Mouse (Mus musculus) erythroblast, adult 5-6 weeks (primary cell): ENCODE measurements around the gene Lrrc46. TPM values are rescaled to one million over a fixed set of nuclear protein-coding genes. Genes with fewer than 3 reads are reported as not detected.

ENCODE experiments used
- ATAC-seq: replicated peaks from 2 replicates; pipeline ENCODE4 v1.8.0; 2016; ENCODE audit warnings: moderate number of reproducible peaks, mild to moderate bottlenecking, moderate TSS enrichment, inconsistent platforms; ENCODE audit not compliant: poor library complexity, low FRiP score, severe bottlenecking
- total RNA-seq, 2 experiments: library from RNA; stranded (forward) in 1 of 2; stranded (reverse) in 1 of 2; fragments of 150-400 nt in 1 of 2; fragments of 200-764, 138-1000 nt in 1 of 2; gene quantifications; 2 replicates each; pipeline versions ENCODE4 v1.2.3 to v1.2.4; 2015 to 2017; ENCODE audit warnings: low replicate concordance in 2 of 2

Gene Lrrc46
- total RNA-seq, 2 experiments from 2014 or later, result 0.17 TPM; not detected in 1

DNA sequence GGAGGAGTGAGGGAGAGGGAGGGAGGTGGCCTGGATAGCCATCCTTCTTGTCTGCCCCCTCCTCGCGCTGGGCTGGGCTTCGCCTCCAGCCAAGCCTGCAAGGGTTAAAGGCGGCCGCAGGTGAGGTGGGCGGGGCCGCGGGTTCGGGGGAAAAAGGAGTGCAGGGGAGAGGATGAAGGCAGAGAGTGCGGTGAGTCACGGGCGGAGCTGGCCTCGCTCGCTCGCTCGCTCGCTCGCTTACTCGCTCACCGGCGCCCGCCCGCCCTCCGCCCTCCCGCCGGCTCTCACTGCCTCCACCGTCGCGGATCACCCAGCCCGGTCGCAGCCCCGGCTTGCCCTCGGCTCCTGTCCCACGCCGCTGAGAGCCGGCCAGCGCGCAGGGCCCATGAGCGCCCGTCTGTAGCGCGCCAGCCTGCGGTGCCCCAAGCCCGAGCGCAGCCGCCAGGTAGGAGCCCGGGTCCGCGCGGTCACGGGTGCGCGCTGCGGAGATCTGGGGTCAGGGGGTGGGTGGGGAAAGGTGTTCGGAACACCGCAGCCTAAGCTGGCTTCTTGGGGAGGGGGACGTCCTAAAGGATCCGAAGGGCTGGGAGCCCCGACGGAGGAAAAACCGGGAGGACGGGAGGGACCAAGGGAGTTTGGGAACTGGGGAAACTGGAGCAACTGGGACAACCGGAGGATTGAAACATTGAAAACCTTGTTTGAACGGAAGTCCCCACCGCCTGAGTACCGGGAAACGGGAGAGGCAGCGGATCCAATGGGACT lies 22.4 kb downstream of the Lrrc46 start:
- ATAC-seq, result no peak

DNA sequence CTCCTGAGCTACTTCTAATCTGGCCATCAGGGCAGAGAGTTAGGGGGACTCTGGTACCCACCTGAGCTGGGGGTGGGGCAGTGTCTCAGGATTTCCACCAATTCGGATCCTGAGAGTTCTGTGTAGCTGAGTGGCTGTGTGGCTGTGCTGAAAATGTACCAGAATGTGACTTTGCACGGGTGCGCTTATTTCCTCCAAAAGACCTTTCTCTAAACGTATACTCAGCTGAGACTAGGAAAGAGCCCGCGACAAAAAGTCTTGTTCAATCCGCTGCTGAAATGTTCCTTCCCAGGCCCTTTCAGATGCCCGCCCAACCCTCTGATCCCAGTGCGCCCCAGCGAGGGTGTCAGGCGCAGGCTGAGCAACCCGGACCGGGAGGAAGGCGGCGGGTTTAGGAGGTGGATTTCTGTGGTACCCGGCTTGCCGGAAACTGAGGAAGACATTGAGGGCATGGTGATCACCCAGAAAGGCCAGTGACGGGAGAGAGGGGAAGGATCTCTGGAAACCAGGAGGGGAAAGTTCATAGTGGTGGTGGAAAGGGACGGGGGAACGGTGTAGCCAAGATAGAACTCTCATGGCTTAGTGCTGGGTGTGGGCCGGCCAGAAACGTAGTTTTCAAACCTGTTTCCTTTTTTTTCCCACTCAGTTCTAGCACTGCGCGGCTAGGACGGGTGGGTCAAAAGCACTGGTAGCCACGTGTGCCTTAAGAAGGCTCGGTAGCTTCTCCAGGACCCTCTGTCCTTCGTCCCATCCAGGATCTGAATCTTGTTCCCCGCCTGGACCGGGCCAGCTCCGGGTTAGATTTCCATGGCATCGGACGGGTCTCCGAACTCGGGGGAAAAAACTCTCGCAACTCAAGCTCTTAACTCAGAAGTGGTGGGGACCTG lies 23.3 kb downstream of the Lrrc46 start:
- ATAC-seq, result no peak

DNA sequence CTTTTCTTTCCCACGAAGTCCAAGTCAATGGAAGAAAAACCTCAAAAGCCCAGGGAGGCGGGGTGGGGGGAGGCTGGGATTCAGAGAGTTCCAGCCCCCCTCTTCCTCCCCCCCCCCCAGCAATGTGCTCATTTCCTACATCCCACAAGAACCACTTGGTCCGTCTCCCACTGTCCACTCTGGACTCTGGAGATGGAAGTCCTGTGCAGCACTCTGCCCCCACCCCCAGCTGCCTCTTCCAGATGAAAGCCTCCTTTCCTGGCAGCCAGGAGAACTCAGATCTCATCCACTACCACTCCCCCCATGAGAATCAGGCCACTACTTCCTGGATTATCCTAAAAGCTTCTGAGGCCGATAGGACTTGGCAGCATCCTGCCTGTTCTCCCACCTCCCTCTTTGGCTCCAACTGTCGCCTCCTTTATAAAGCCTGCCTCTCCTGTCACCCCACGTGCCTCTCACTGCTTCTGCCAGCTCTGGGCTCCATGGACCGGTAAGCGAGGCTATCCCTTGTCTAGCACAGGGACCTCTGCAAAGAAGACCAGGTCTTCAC lies 28.0 kb downstream of the Lrrc46 start, which contains the start of gene Sp6:
Gene Sp6 (plus strand): TSS at position 274 of the 550 bp plus-strand sequence.
- ATAC-seq, result no peak

DNA sequence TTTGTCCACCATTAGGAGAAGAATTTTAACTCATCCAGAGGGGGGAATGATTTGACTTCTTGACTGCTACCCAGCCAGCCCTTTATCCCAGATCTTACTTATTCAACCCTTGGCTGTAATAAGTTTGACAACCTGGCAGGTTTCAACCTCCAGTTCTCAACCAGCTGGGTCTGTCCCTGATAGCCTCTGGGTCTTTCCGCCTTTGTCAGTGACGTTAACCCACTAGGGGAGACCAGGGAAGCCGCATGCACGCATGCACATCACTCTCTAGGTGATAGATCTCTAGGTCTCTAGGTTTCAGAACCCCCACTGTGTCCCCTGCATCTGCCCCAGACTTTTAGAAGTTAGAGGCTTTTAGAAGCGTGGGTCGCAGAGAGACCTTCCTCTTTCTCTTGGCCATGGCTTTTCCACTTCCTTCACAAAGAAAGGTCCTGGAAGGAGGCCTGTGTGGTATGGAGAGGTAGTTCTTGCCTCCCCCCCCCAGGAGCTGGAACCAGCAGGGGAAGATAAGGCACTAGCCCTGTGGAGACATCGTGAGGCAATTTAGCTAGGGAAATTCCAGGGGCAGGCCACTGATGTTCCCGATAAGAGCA lies 31.9 kb downstream of the Lrrc46 start:
- ATAC-seq, result no peak

DNA sequence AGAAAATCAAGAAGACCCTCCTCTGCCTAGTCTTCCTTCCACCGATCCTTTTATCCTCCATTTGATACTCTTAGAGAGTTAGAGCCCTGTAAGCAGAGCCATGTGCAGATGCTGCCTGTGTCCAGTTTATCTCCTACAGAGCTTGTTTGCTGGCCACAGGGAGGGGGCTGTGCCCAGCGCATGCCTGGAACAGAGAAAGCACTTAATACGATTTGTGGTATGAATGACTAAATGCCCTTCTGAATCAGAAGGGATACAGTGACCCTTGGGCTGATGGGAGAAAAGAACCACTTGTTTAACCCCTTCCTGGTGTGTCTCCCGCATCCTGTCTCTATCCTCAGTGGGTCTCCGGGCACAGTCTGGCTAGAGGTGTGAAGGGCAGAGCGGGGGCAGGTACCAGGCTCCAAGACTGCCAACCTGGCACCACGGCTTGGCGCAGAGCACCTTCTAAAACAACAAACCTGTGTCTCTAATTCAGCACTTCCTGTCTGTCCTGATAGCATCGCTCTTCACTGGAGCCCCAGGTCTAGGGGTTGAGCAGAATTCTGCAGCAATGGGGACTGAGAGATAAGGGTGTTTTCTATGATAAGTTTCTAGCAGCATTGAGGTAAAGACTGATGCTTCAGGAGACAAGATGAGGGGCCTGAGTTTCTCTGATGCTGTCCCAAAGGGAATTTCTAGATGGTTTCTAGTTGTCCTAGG lies 34.0 kb downstream of the Lrrc46 start:
- no peak for ATAC-seq

DNA sequence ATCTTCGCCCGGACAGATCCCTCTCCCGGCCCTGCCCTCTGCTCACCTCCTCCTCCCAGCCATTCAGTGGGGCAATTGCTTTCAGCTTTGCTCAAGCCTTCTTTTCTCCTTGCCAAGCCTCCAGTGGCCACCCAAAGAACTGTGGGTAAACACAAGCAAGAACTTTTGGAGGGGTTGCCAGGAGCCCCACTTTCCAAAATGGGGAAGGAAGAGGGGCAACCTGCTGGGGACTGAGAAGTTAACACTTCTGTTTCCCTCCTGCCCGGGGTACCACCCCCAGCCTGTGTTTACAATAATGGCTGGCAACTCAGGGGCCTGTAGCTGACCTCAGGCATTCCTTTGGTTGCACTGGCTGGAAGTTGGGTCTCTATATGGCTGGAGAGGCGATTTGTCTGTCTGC lies 38.0 kb downstream of the Lrrc46 start:
- no peak for ATAC-seq

DNA sequence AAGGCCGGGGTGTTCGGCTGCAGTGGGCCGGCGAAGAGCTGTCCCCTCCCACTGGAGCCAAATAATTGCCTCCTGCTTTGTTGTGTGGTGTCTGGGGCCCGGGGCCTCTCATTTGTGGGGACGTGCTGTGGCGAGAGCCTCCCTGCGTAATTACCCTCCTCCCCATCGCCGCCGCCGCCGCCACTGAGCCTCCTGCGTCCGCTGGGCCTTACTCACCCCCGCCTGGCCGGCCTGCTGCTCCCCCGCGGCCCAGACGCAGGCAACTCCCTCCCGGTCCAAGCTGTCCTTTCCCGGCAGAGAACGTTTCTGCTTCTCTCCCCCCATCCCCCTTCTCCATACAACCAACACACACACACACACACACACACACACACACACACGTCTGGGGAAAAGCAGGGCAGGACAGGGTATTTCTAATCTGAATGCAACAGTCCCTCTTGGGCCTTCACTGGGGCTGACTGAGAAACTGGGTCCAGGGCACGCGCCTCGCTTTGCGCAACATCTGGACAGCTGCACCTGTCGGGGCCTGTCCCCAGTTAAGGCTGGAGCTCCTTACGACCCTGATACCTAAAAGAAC lies 43.7 kb downstream of the Lrrc46 start:
- no peak for ATAC-seq

DNA sequence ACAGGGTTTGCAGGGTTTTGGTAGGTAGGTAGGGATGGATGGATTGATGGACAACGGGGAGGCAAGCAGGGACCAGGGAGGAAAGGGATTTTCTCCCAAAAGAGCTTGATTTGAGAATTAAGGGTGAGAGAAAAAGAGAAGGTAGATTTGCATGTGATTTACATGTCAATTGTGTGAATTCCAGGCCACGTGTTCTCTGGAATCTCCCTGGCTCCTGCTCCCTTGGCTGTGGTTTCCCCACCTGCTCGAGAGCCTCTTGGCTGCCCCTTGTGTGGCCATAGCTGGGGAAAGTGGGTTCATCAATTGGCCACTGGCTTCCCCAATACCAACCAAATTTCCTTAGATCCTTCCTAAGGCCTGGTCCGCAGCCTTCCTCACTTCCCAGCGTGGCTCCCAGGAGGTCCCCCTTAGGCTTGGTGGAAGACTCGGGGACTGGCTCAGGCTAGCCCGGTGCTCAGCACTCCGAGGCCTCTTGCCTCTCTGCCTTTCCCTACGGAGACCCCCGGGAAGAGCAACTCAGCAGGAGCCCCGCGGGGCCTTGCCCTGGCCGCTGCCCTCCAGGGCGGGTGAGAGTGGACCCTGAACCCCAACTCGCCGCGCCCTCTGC lies 44.3 kb downstream of the Lrrc46 start:
- ATAC-seq, result no peak

DNA sequence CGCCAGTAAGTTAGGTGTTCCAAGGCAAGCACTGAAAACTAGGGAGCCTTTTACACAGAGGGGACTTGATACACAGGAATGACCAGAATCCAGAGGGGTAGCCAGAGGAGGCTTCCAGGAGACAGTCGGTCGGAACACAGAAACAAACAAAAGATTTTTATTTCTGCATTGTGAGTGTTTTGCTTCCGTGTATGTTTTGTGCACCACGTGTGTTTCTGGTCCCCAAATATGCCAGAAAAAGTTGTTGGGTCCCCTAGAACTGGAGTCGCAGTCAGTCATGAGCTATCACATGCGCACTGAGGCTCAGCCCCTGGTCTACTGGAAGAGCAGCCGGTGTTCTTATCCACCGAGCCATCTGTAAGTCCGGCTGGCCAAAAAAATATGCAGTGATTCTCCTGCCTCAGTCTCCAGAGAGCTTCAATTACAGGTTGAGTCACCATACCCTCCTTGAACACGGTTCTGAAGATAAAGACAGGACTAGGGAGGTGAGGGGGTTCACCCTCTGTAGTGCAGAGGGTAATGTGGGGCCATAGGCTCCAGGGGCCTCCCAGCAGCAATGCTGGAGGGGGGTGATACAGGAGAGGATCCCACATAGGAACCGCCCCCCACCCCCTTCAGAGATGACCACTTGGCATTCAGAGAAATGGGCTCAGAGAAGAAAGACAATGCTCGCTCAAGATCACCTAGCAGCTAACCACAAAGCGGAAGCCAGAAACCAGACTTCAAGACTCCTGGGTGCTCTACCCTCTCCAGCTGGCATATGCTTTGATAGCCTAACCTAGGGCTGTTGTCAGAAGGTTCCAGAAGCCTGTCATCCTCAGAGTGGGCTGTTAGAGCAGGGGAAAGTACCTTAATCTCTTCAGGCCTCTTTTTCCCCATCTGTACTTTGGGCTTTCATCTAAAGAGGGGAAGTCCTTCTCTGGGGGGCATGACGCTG lies 45.1 kb downstream of the Lrrc46 start:
- ATAC-seq, result no peak

DNA sequence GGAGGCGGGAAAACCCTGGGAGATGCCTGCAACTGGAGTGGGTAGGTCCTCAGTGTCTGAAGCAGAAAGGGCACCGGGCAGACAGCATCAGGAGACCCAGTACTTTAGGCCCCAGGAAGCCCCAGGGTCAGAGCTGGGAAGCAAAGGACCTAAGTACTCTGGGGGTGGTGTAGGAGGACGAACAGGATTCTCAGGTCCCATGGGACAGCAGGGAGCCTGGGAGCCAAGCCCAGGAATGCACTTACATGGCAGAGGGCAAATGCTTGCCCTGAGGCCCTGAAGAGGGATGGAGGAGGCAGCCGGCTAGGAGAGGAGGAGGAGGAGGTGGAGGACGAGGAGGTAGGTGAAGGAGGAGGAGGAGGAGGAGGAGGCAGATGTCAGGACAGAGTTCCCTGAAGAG lies 46.2 kb downstream of the Lrrc46 start:
- no peak for ATAC-seq

DNA sequence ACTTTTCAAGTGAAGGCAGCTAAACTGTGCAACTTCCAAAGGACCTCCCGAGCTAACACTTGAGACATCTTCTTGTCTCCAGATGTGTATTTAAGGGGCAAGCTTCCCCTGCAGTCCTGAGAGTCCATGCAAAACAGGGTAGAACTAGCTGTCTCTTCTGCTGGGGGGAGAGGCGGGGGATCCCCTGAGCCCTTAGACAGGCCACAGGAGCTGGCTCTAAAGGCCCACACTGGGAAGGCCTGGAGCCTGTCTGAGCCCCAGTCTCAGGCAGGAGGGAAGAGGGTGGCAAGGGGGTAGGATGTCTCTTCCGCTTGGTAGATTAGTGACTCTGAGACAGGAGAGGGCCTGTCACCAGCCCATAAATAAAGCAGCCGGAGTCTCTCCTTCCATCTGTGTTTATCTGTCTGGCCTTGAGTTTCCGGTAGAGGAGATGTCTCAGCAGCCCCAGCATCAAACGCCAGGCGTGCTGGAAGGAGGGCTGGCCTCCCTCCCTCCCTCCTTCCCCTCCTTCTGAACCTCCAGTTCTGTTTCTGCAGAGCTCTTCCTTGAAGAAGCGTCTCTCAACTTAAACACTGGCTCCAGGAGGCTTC lies 48.4 kb downstream of the Lrrc46 start:
- ATAC-seq, result no peak

DNA sequence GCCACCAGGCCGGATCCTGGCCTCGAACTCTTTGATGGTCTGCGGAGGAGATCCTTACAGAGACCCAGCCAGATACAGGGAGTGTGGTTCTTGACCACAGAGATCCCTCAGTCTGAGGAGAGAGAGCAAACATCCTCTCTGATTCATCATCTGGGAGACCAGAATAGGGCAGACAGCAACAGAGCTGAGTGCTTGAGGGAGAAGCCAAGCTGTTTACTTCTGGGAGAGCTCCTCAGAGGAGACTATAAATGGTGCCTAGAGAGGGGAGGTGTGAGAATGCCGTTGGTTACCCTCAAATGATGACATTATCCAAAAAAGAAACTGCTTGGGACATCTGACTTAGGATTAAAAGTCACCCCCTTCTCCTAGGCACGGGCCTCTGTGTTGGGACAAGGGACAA lies 49.7 kb downstream of the Lrrc46 start:
- ATAC-seq, result no peak

DNA sequence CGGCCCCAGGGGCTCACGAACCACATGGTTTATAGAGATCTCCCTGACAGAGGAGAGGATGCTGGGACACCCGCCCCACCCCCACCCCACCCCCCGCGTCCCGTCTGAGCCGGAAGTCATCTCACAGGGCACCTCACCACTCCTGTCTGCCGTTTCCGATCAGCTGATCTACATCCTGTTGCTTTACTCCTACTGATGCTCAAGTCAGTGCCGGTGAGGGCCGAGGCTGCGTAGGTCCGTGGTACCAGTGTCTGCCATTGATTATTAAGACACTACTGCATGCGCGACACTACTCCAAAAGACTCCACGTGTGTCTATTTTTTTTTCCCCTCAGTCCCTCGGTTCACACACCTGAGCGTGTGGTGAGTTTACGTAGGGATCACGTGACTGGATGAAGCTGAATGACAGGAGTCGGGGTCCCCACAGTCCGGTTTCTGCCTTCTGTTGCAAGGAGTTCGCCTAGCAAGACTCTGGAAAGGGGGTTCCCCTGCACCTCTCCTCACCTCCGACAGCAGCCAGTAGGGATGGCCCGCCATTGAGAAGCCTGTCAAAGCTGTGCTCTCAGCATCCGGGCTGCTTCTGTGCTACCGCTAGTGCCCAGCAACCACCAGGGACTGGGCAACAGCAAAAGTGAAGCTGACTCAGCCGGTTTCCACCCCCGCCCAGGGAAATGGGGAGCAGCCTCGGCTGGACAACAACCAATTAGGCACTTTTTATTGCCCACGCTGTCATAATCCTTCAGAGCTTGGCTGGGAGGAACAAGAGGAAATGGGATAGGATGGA lies 53.1 kb downstream of the Lrrc46 start:
- ATAC-seq, result no peak

DNA sequence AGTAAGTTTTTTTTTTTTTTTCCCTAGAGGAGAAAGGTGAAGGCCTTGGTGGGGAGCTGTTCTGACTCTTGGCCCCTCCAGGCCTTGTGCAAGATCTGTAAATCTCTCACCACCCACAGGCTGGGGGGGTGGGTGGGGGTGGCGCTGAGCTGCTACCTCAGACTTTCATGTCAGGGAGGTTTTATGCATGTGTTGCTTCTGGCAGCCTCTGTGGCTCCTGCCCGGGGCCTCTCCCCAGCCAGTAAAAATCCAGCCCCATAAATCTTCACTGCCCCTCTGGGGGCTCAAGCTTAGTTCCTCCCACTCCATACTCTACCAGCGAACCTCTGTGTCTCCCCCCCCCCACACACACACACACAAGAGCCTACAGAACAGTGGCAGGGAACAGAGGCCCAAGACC lies 54.7 kb downstream of the Lrrc46 start:
- ATAC-seq, result no peak

DNA sequence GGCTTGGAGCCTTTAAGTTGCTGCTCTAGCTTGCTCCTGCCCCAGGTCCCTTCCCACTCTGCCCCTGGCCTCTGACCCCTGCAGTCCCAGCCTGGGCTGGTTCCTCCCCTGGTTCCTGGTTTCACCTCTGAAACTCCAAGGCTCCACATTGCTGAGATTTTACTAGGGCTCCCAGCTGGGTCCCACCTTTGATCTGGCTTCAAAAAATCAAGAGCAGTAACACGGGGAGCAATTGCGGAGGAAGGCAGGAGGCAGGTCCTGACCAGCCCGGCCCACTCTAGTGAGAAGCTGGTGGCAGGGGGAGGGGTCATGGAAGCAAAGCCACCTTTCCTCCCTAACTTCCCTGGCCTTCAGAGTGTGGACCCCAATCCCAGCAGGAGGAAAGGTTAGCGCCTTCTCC lies 56.3 kb downstream of the Lrrc46 start:
- no peak for ATAC-seq
